Mouse (Mus musculus): Measurements from ENCODE around the gene Rbm19. TPM values are rescaled to one million over a fixed set of nuclear protein-coding genes. Genes with fewer than 3 reads are reported as not detected.
"Not testable (repeated sequence)": the region's sequence is repeated elsewhere in the genome, so short reads cannot be mapped to it uniquely, and the experiment has no call there.

Gene Rbm19
- polyA plus RNA-seq, 1 experiment from 2014 or later: 15.6 TPM

DNA sequence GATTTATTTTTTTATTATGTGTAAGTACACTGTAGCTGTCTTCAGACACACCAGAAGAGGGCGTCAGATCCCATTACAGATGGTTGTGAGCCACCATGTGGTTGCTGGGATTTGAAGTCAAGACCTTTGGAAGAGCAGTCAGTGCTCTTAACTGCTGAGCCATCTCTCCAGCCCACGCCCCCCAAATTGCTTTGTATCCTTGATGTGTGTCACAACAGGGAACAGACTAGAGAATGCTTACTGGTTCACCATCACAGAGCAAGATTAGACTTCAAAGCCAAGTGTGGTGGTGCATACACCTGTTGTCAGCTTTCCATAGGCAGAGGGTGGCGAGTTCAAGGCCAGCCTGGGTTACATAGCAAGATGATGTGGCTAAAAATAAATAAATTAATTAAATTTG lies 896 bp downstream of the Rbm19 start:
- not testable (repeated sequence) for H3K27ac ChIP-seq (replicated peaks in 1 of 2; ENCODE audit: control insufficient read depth in 1 of 2, insufficient read depth in 1 of 2, low read depth in 2 of 2, low read length in 2 of 2); H3K4me1 ChIP-seq (ENCODE audit: control insufficient read depth in 2 of 2, insufficient read depth in 2 of 2, low read length in 2 of 2); H3K9ac ChIP-seq (ENCODE audit: low read length); H3K27me3 ChIP-seq (ENCODE audit: control insufficient read depth, insufficient read depth, low read length); H3K9me3 ChIP-seq (ENCODE audit: control insufficient read depth, low read length); ATAC-seq (ENCODE audit: insufficient number of reproducible peaks, insufficient read depth, low FRiP score, low read depth)
- H3K4me2 ChIP-seq (ENCODE audit: low read length): peak overlapping the region; percentile 94
- WGBS: 49% methylated on average over 3 of the region's 3 CpGs
- H3K4me3 ChIP-seq (ENCODE audit: control insufficient read depth in 1 of 2, insufficient read depth in 1 of 2, low read depth in 1 of 2, low read length in 2 of 2): peak overlapping the region in 1 of 2 experiments; percentile 67; a peak in 3 of 4 replicates
- H3K36me3 ChIP-seq (ENCODE audit: control insufficient read depth, insufficient read depth, low read length): peaks cover 38% of the 10 kb centered on the region

DNA sequence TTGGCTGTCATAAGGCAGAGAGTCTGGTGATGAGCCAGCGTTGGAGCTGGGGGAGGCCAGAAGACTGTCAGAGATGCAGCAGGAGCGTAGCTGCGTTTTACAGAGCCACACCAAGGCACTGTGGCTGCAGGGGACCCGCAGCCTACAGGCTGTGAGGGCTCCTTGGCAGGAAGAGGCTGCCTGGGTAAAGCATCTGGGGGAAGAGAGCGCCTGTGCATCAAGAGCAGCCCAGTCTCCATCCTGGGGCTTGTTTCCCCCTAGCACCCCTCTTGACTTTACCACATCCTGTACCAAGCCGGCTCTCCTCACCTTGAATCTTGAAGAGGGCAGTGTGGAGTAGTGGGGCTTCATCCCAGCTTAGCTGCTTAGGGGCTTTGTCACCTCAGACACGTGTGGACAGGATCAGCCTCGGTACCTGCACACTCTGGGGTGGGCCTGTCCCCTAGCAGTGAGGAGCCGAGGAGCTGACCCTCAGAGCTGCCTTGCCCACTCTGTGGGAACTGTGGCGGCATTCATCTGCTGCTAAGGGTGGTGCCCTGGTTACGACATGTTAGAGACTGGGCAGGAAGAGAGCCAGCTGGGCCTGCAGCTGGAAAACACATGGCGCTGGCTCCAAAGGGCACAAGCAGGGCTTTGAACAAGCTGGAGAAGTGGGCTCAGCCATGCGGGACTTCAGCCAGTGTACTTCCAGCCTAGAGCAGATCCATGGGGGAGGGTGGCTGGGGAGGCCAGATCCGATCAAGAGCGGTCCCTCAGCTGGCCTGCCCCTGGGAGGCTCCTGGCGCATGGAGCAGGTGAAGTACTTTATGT lies 8.8 kb downstream of the Rbm19 start:
- no peaks in the 10 kb centered on the region for H3K4me1 ChIP-seq (ENCODE audit: control insufficient read depth in 2 of 2, insufficient read depth in 2 of 2, low read length in 2 of 2)
- no peak overlapping the region for H3K9ac ChIP-seq (ENCODE audit: low read length)
- no peaks in the 10 kb centered on the region for H3K27me3 ChIP-seq (ENCODE audit: control insufficient read depth, insufficient read depth, low read length)
- no peak overlapping the region for H3K27ac ChIP-seq (replicated peaks in 1 of 2; ENCODE audit: control insufficient read depth in 1 of 2, insufficient read depth in 1 of 2, low read depth in 2 of 2, low read length in 2 of 2)
- no peak for ATAC-seq (ENCODE audit: insufficient number of reproducible peaks, insufficient read depth, low FRiP score, low read depth)
- no peak overlapping the region for H3K4me2 ChIP-seq (ENCODE audit: low read length)
- no peaks in the 10 kb centered on the region for H3K9me3 ChIP-seq (ENCODE audit: control insufficient read depth, low read length)
- WGBS: 89% methylated on average over 16 of the region's 16 CpGs
- H3K36me3 ChIP-seq (ENCODE audit: control insufficient read depth, insufficient read depth, low read length): peaks cover 100% of the 10 kb centered on the region
- H3K4me3 ChIP-seq (ENCODE audit: control insufficient read depth in 1 of 2, insufficient read depth in 1 of 2, low read depth in 1 of 2, low read length in 2 of 2): no peak overlapping the region

DNA sequence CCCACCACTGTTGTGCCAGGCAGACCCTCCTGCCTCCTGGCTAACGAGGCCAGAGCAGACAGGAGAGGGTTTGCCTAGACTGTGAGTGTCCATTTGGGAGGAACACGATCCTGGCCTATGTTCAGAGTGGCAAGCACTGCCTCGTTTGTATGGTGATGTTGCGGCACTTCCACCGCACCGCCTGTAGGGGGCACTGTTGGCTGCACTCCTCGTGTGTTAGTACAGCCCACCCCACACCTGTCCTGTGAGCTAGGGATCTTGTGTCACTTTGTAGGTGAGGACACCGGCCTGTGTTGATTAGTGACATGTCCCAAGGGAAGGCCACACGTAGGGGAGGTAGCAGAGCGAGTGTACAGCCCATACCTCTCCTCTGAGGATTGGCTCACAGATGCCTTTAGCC lies 11.4 kb downstream of the Rbm19 start:
- WGBS: 55% methylated on average over 10 of the region's 10 CpGs
- no peak for ATAC-seq (ENCODE audit: insufficient number of reproducible peaks, insufficient read depth, low FRiP score, low read depth)
- Histone ChIP-seq H3K4me1 (ENCODE audit: control insufficient read depth in 2 of 2, insufficient read depth in 2 of 2, low read length in 2 of 2) (no peaks in the 10 kb centered on the region), H3K4me3 (ENCODE audit: control insufficient read depth in 1 of 2, insufficient read depth in 1 of 2, low read depth in 1 of 2, low read length in 2 of 2) (no peak overlapping the region), H3K36me3 (ENCODE audit: control insufficient read depth, insufficient read depth, low read length) (peaks cover 98% of the 10 kb centered on the region), H3K9ac (ENCODE audit: low read length) (no peak overlapping the region), H3K27ac (replicated peaks in 1 of 2; ENCODE audit: control insufficient read depth in 1 of 2, insufficient read depth in 1 of 2, low read depth in 2 of 2, low read length in 2 of 2) (no peak overlapping the region), H3K27me3 (ENCODE audit: control insufficient read depth, insufficient read depth, low read length) (no peaks in the 10 kb centered on the region), H3K9me3 (ENCODE audit: control insufficient read depth, low read length) (no peaks in the 10 kb centered on the region), H3K4me2 (ENCODE audit: low read length) (no peak overlapping the region)

DNA sequence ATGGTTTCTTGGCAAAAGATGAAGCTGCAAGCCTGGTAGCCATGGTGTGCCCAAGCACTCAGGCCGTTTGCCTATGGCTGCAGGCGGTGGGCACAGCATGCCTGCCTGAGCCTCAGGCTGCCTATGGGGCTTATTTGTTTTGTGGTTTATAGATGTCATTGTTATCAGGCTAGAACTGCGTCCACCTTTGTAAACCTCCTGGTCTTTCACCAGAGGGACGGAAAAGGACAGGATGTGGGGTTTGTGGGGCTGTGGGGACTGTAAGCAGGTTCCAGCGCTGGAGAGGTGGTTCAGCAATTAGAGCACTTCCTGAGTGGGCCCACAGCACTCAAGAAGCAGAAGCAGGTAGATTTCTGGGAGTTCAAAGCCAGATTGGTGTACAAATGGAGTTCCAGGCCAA lies 12.2 kb downstream of the Rbm19 start:
- Histone ChIP-seq H3K27me3 (ENCODE audit: control insufficient read depth, insufficient read depth, low read length) (no peaks in the 10 kb centered on the region), H3K9ac (ENCODE audit: low read length) (no peak overlapping the region), H3K4me1 (ENCODE audit: control insufficient read depth in 2 of 2, insufficient read depth in 2 of 2, low read length in 2 of 2) (no peaks in the 10 kb centered on the region), H3K4me2 (ENCODE audit: low read length) (no peak overlapping the region), H3K4me3 (ENCODE audit: control insufficient read depth in 1 of 2, insufficient read depth in 1 of 2, low read depth in 1 of 2, low read length in 2 of 2) (no peak overlapping the region), H3K27ac (replicated peaks in 1 of 2; ENCODE audit: control insufficient read depth in 1 of 2, insufficient read depth in 1 of 2, low read depth in 2 of 2, low read length in 2 of 2) (no peak overlapping the region), H3K36me3 (ENCODE audit: control insufficient read depth, insufficient read depth, low read length) (peaks cover 98% of the 10 kb centered on the region), H3K9me3 (ENCODE audit: control insufficient read depth, low read length) (no peaks in the 10 kb centered on the region)
- no peak for ATAC-seq (ENCODE audit: insufficient number of reproducible peaks, insufficient read depth, low FRiP score, low read depth)
- 89% methylated on average over 5 of the region's 5 CpGs for WGBS

DNA sequence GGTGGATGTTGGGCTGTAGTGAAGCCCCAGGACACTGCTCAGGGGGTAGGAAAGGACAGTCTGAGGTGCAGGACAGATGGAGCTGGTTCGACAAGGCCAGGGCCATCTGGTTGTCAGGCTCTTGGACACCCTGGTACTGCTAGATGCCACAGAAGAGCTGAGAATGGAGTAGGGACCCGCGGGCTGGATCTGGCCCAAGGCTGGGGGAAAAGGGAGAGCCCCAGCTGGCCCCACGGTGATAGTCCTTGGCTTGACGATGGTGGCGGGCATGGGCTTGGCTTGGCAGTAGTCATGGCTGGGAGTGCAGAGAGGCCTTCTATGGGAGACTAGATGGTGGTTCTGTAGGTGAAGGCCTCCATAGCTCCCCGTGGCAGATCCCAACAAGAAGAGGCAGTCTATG lies 12.8 kb downstream of the Rbm19 start:
- peaks cover 95% of the 10 kb centered on the region for H3K36me3 ChIP-seq (ENCODE audit: control insufficient read depth, insufficient read depth, low read length)
- ATAC-seq (ENCODE audit: insufficient number of reproducible peaks, insufficient read depth, low FRiP score, low read depth): no peak
- H3K4me2 ChIP-seq (ENCODE audit: low read length): no peak overlapping the region
- no peaks in the 10 kb centered on the region for H3K9me3 ChIP-seq (ENCODE audit: control insufficient read depth, low read length)
- H3K27me3 ChIP-seq (ENCODE audit: control insufficient read depth, insufficient read depth, low read length): no peaks in the 10 kb centered on the region
- WGBS: 88% methylated on average over 7 of the region's 7 CpGs
- no peak overlapping the region for H3K4me3 ChIP-seq (ENCODE audit: control insufficient read depth in 1 of 2, insufficient read depth in 1 of 2, low read depth in 1 of 2, low read length in 2 of 2)
- no peaks in the 10 kb centered on the region for H3K4me1 ChIP-seq (ENCODE audit: control insufficient read depth in 2 of 2, insufficient read depth in 2 of 2, low read length in 2 of 2)
- no peak overlapping the region for H3K9ac ChIP-seq (ENCODE audit: low read length)
- no peak overlapping the region for H3K27ac ChIP-seq (replicated peaks in 1 of 2; ENCODE audit: control insufficient read depth in 1 of 2, insufficient read depth in 1 of 2, low read depth in 2 of 2, low read length in 2 of 2)

DNA sequence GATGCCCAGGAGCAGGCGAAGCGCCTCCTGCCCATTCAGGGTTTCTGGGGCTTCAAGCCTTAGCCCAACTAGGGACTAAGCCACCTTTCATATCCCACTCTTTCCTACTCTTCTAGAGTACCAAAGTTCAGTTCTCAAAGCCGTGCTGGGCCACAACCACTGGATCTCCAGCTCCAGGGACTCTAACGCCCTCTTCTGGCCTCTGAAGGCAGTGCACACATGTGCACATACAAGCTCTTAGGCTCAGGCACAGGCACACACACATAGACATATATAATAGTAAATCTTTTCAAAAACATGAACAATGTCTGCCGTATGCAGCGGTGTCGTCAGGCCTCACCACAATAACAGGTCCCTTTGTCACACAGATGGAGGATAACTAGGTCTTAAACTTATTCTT lies 13.5 kb downstream of the Rbm19 start:
- ATAC-seq (ENCODE audit: insufficient number of reproducible peaks, insufficient read depth, low FRiP score, low read depth): no peak
- H3K27ac ChIP-seq (replicated peaks in 1 of 2; ENCODE audit: control insufficient read depth in 1 of 2, insufficient read depth in 1 of 2, low read depth in 2 of 2, low read length in 2 of 2): no peak overlapping the region
- no peaks in the 10 kb centered on the region for H3K9me3 ChIP-seq (ENCODE audit: control insufficient read depth, low read length)
- no peaks in the 10 kb centered on the region for H3K4me1 ChIP-seq (ENCODE audit: control insufficient read depth in 2 of 2, insufficient read depth in 2 of 2, low read length in 2 of 2)
- no peak overlapping the region for H3K4me3 ChIP-seq (ENCODE audit: control insufficient read depth in 1 of 2, insufficient read depth in 1 of 2, low read depth in 1 of 2, low read length in 2 of 2)
- WGBS: 95% methylated on average over 7 of the region's 7 CpGs
- peaks cover 88% of the 10 kb centered on the region for H3K36me3 ChIP-seq (ENCODE audit: control insufficient read depth, insufficient read depth, low read length)
- H3K4me2 ChIP-seq (ENCODE audit: low read length): no peak overlapping the region
- H3K9ac ChIP-seq (ENCODE audit: low read length): no peak overlapping the region
- H3K27me3 ChIP-seq (ENCODE audit: control insufficient read depth, insufficient read depth, low read length): no peaks in the 10 kb centered on the region

GRCm38 (mm10) chr5:120130163-120130562 lies 13.9 kb downstream of the Rbm19 start:
- Histone ChIP-seq H3K36me3 (ENCODE audit: control insufficient read depth, insufficient read depth, low read length) (peaks cover 84% of the 10 kb centered on the region), H3K9ac (ENCODE audit: low read length) (no peak overlapping the region), H3K4me2 (ENCODE audit: low read length) (no peak overlapping the region), H3K4me1 (ENCODE audit: control insufficient read depth in 2 of 2, insufficient read depth in 2 of 2, low read length in 2 of 2) (no peaks in the 10 kb centered on the region; a peak in 1 of 4 replicates), H3K4me3 (ENCODE audit: control insufficient read depth in 1 of 2, insufficient read depth in 1 of 2, low read depth in 1 of 2, low read length in 2 of 2) (no peak overlapping the region), H3K27ac (replicated peaks in 1 of 2; ENCODE audit: control insufficient read depth in 1 of 2, insufficient read depth in 1 of 2, low read depth in 2 of 2, low read length in 2 of 2) (no peak overlapping the region), H3K9me3 (ENCODE audit: control insufficient read depth, low read length) (no peaks in the 10 kb centered on the region), H3K27me3 (ENCODE audit: control insufficient read depth, insufficient read depth, low read length) (no peaks in the 10 kb centered on the region)
- ATAC-seq (ENCODE audit: insufficient number of reproducible peaks, insufficient read depth, low FRiP score, low read depth): no peak
- WGBS: 95% methylated on average over 2 of the region's 2 CpGs

DNA sequence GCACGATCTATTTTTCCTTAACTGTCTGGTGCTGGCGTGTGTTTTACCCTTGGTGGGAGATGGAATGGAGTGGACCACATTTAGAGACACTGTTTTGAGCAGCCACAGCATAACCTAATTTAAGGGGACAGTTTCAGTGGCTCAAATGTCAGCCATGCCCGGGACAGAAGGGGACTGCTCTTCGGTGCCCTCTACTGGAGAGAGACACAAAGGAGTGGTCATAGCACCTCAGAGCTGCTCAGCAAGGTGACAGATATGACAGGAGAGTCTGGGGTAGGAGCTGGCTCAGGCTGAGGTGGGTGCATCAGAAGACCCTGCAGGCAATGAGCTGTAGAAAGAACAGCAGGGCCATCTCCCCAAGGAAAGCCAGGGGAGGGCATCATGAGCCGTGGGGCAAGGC lies 15.3 kb downstream of the Rbm19 start:
- no peak overlapping the region for H3K27ac ChIP-seq (replicated peaks in 1 of 2; ENCODE audit: control insufficient read depth in 1 of 2, insufficient read depth in 1 of 2, low read depth in 2 of 2, low read length in 2 of 2)
- ATAC-seq (ENCODE audit: insufficient number of reproducible peaks, insufficient read depth, low FRiP score, low read depth): no peak
- no peak overlapping the region for H3K4me3 ChIP-seq (ENCODE audit: control insufficient read depth in 1 of 2, insufficient read depth in 1 of 2, low read depth in 1 of 2, low read length in 2 of 2)
- no peak overlapping the region for H3K9ac ChIP-seq (ENCODE audit: low read length)
- no peaks in the 10 kb centered on the region for H3K9me3 ChIP-seq (ENCODE audit: control insufficient read depth, low read length)
- peaks cover 11% of the 10 kb centered on the region in 2 experiments for H3K4me1 ChIP-seq (ENCODE audit: control insufficient read depth in 2 of 2, insufficient read depth in 2 of 2, low read length in 2 of 2)
- H3K36me3 ChIP-seq (ENCODE audit: control insufficient read depth, insufficient read depth, low read length): peaks cover 70% of the 10 kb centered on the region
- WGBS: 65% methylated on average over 5 of the region's 5 CpGs
- no peaks in the 10 kb centered on the region for H3K27me3 ChIP-seq (ENCODE audit: control insufficient read depth, insufficient read depth, low read length)
- no peak overlapping the region for H3K4me2 ChIP-seq (ENCODE audit: low read length)
